Mouse (Mus musculus) left cerebral cortex, postnatal 14 days (tissue): ENCODE measurements around the gene Myo1h. TPM values are rescaled to one million over a fixed set of nuclear protein-coding genes. Genes with fewer than 3 reads are reported as not detected.

Experiments
- DNase-seq, 2 experiments: peaks; one replicate each; pipeline ENCODE4 v3.0.0; 2021 to 2022; ENCODE audit warnings: low spot score in 2 of 2, mixed read lengths in 1 of 2
- intact Hi-C: fragments of 180-260 bp; cut with DNase I; formaldehyde crosslinking; loops from one replicate; pipeline ENCODE4 v1.15.1; 2025
- total RNA-seq, 2 experiments: library from RNA; stranded (reverse); gene quantifications; 2 replicates each; pipeline ENCODE4 v1.2.3; 2021

The Myo1h gene
- total RNA-seq, 2 experiments from 2014 or later = 2.7 to 2.8 TPM

GRCm38 (mm10) chr5:114347005-114347404, 58.0 kb downstream of the Myo1h start:
- intact Hi-C loops = no loop called here
- no peak for DNase-seq

GRCm38 (mm10) chr5:114351490-114351889, 62.5 kb downstream of the Myo1h start:
- intact Hi-C loops = no loop called here
- no peak for DNase-seq

GRCm38 (mm10) chr5:114356250-114356935, 67.4 kb downstream of the Myo1h start:
- intact Hi-C loops = loop anchor here (2.0 to 5.0 kb wide), 2 partner anchors 24 to 39 kb away; partner anchors contain the start of genes Kctd10 and Ube3b
- peak; percentile 73 to 90 for DNase-seq

GRCm38 (mm10) chr5:114356936-114357751, 68.2 kb downstream of the Myo1h start:
- peak; percentile 59 to 69 for DNase-seq
- intact Hi-C loops = loop anchor here (2.0 to 5.0 kb wide), 2 partner anchors 24 to 40 kb away; partner anchors contain the start of genes Kctd10 and Ube3b

GRCm38 (mm10) chr5:114358833-114359232, 69.9 kb downstream of the Myo1h start:
- intact Hi-C loops = loop anchor here (5.0 kb wide), 1 partner anchor 42 kb away; no protein-coding TSS in a partner anchor
- DNase-seq = peak; percentile 46 to 74

GRCm38 (mm10) chr5:114359586-114359985, 70.6 kb downstream of the Myo1h start:
- intact Hi-C loops = loop anchor here (5.0 kb wide), 1 partner anchor 42 kb away; no protein-coding TSS in a partner anchor
- DNase-seq = no peak

GRCm38 (mm10) chr5:114360968-114361367, 72.0 kb downstream of the Myo1h start:
- intact Hi-C loops = no loop called here
- DNase-seq = no peak

- DNase-seq = no peak
Measured at GRCm38 (mm10) chr5:114365043-114365752, 76.2 kb downstream of the Myo1h start.

GRCm38 (mm10) chr5:114368121-114368520, 79.2 kb downstream of the Myo1h start:
- no peak for DNase-seq
- intact Hi-C loops = no loop called here

More at GRCm38 (mm10) chr5:114365043-114365752, 76.2 kb downstream of the Myo1h start:
- intact Hi-C loops = no loop called here

- intact Hi-C loops = no loop called here
- DNase-seq = no peak
Measured at GRCm38 (mm10) chr5:114368803-114369496, 80.0 kb downstream of the Myo1h start.

GRCm38 (mm10) chr5:114369921-114370320, 81.0 kb downstream of the Myo1h start:
- intact Hi-C loops = no loop called here
- DNase-seq = no peak

- intact Hi-C loops = no loop called here
- no peak for DNase-seq
Measured at GRCm38 (mm10) chr5:114370371-114370776, 81.4 kb downstream of the Myo1h start.

- DNase-seq = no peak
- intact Hi-C loops = no loop called here
Measured at GRCm38 (mm10) chr5:114371331-114371730, 82.4 kb downstream of the Myo1h start.

- DNase-seq = no peak
- intact Hi-C loops = no loop called here
Measured at GRCm38 (mm10) chr5:114371731-114372473, 82.9 kb downstream of the Myo1h start.

- no peak for DNase-seq
- intact Hi-C loops = no loop called here
Measured at GRCm38 (mm10) chr5:114372565-114372964, 83.6 kb downstream of the Myo1h start.

- no peak for DNase-seq
- intact Hi-C loops = no loop called here
Measured at GRCm38 (mm10) chr5:114373174-114373573, 84.2 kb downstream of the Myo1h start.

- intact Hi-C loops = no loop called here
- no peak for DNase-seq
Measured at GRCm38 (mm10) chr5:114373581-114373980, 84.6 kb downstream of the Myo1h start.

- no peak for DNase-seq
- intact Hi-C loops = no loop called here
Measured at GRCm38 (mm10) chr5:114374409-114375213, 85.6 kb downstream of the Myo1h start.
